Mouse (Mus musculus) CH12.LX (cell line): ENCODE data around the gene Napsa. TPM values are rescaled to one million over a fixed set of nuclear protein-coding genes. Genes with fewer than 3 reads are reported as not detected.

Experiments used
- DNase-seq: peaks from one replicate; pipeline ENCODE4 v3.0.0-alpha.2; 2013; ENCODE audit errors: extremely low read depth
- H3K27ac ChIP-seq: 2 replicates; pipeline ENCODE4 v1.5.1; 2012; ENCODE audit warnings: low read depth, mild to moderate bottlenecking, control low read depth, moderate library complexity; ENCODE audit not compliant: insufficient read depth
- H3K27me3 ChIP-seq: replicated peaks from 2 replicates; pipeline ENCODE3; 2012; ENCODE audit warnings: inconsistent platforms
- H3K36me3 ChIP-seq, 2 experiments: replicated peaks in 1 of 2; 2 replicates each; pipeline versions ENCODE3 to v1.6.1; 2012; ENCODE audit warnings: inconsistent platforms in 1 of 2, low read length in 1 of 2, mild to moderate bottlenecking in 1 of 2, mixed read lengths in 1 of 2, moderate library complexity in 1 of 2; ENCODE audit not compliant: control insufficient read depth in 1 of 2, insufficient read depth in 1 of 2
- H3K4me1 ChIP-seq, 2 experiments: 2 replicates each; pipeline ENCODE4 v1.6.1; 2012; ENCODE audit warnings: inconsistent platforms in 1 of 2, moderate library complexity in 1 of 2; ENCODE audit not compliant: insufficient read depth in 2 of 2, control insufficient read depth in 1 of 2
- H3K4me2 ChIP-seq: 2 replicates; pipeline ENCODE4 v1.6.1; 2012; ENCODE audit warnings: low read depth, mild to moderate bottlenecking, control low read depth; ENCODE audit not compliant: poor library complexity, insufficient read depth, severe bottlenecking
- H3K4me3 ChIP-seq, 3 experiments: fragments of 150-350 bp in 1 of 3; sonication (generic) in 1 of 3; replicated peaks in 1 of 3; 2 replicates each; pipeline versions ENCODE3 to v1.5.1; 2011 to 2012; ENCODE audit warnings: low read depth in 2 of 3, low read length in 2 of 3, mild to moderate bottlenecking in 2 of 3, moderate library complexity in 2 of 3, control low read depth in 1 of 3, improper control_type of control experiment in 1 of 3, inconsistent platforms in 1 of 3, mixed read lengths in 1 of 3; ENCODE audit not compliant: poor library complexity in 1 of 3
- H3K79me2 ChIP-seq: replicated peaks from 2 replicates; pipeline ENCODE4 v1.6.1; 2012; ENCODE audit warnings: mild to moderate bottlenecking, moderate library complexity; ENCODE audit not compliant: control insufficient read depth, poor library complexity, insufficient read depth, severe bottlenecking; ENCODE audit errors: extremely low read depth
- H3K9ac ChIP-seq: 2 replicates; pipeline ENCODE4 v1.6.1; 2012; ENCODE audit warnings: low read depth, mild to moderate bottlenecking, control low read depth, moderate library complexity; ENCODE audit not compliant: insufficient read depth
- H3K9me3 ChIP-seq: replicated peaks from 2 replicates; pipeline ENCODE3; 2012; ENCODE audit warnings: low read length, inconsistent platforms, mixed read lengths
- CTCF ChIP-seq, 2 experiments: IDR thresholded peaks in 1 of 2; conservative IDR thresholded peaks in 1 of 2; 2 replicates each; pipeline ENCODE4 v1.5.1; 2011 to 2012; ENCODE audit warnings: low read depth in 2 of 2, low read length in 2 of 2, improper control_type of control experiment in 1 of 2, inconsistent platforms in 1 of 2, mild to moderate bottlenecking in 1 of 2, moderate library complexity in 1 of 2
- ELF1 ChIP-seq: IDR thresholded peaks from 2 replicates; pipeline ENCODE4 v1.6.1; 2014; ENCODE audit warnings: low read depth, mild to moderate bottlenecking, inconsistent platforms, low read length, improper control_type of control experiment
- IRF4 ChIP-seq: IDR thresholded peaks from 2 replicates; pipeline ENCODE4 v1.6.1; 2014; ENCODE audit warnings: low read depth, mild to moderate bottlenecking, inconsistent platforms, low read length, improper control_type of control experiment
- JUND ChIP-seq: conservative IDR thresholded peaks from 2 replicates; pipeline ENCODE4 v1.6.1; 2011; ENCODE audit warnings: low read depth, low read length, improper control_type of control experiment
- MAFK ChIP-seq: IDR thresholded peaks from 2 replicates; pipeline ENCODE4 v1.6.1; 2011; ENCODE audit warnings: low read length, improper control_type of control experiment; ENCODE audit not compliant: insufficient replicate concordance
- MAX ChIP-seq: IDR thresholded peaks from 2 replicates; pipeline ENCODE4 v1.6.1; 2011; ENCODE audit warnings: low read length, improper control_type of control experiment
- NELFE ChIP-seq: IDR thresholded peaks from 2 replicates; pipeline ENCODE4 v1.6.1; 2011; ENCODE audit warnings: low read depth, low read length, improper control_type of control experiment
- NRF1 ChIP-seq: IDR thresholded peaks from 2 replicates; pipeline ENCODE4 v1.6.1; 2014; ENCODE audit warnings: low read depth, mild to moderate bottlenecking, inconsistent platforms, low read length, improper control_type of control experiment, moderate library complexity
- POLR2AphosphoS2 ChIP-seq: IDR thresholded peaks from 2 replicates; pipeline ENCODE4 v1.6.1; 2011; ENCODE audit warnings: low read depth, low read length, improper control_type of control experiment
- RCOR1 ChIP-seq: conservative IDR thresholded peaks from 2 replicates; pipeline ENCODE4 v1.6.1; 2012; ENCODE audit warnings: low read depth, mild to moderate bottlenecking, inconsistent platforms, low read length, improper control_type of control experiment
- SIN3A ChIP-seq: IDR thresholded peaks from 2 replicates; pipeline ENCODE4 v1.6.1; 2012; ENCODE audit warnings: low read length, improper control_type of control experiment, inconsistent platforms
- TBP ChIP-seq: conservative IDR thresholded peaks from 2 replicates; pipeline ENCODE4 v1.6.1; 2011; ENCODE audit warnings: low read depth, low read length, improper control_type of control experiment
- USF1 ChIP-seq: IDR thresholded peaks from 2 replicates; pipeline ENCODE4 v1.6.1; 2014; ENCODE audit warnings: low read depth, mild to moderate bottlenecking, inconsistent platforms, low read length, improper control_type of control experiment
- USF2 ChIP-seq: conservative IDR thresholded peaks from 2 replicates; pipeline ENCODE4 v1.6.1; 2011; ENCODE audit warnings: low read depth, low read length, improper control_type of control experiment
- ZC3H11A ChIP-seq: IDR thresholded peaks from 2 replicates; pipeline ENCODE4 v1.6.1; 2012; ENCODE audit warnings: low read depth, mild to moderate bottlenecking, inconsistent platforms, low read length, improper control_type of control experiment
- ZKSCAN1 ChIP-seq: IDR thresholded peaks from 2 replicates; pipeline ENCODE4 v1.6.1; 2012; ENCODE audit warnings: low read depth, inconsistent platforms, low read length, improper control_type of control experiment, borderline replicate concordance
- ZMIZ1 ChIP-seq: IDR thresholded peaks from 2 replicates; pipeline ENCODE4 v1.6.1; 2012; ENCODE audit warnings: low read depth, mild to moderate bottlenecking, inconsistent platforms, low read length, improper control_type of control experiment
- ZNF384 ChIP-seq: IDR thresholded peaks from 2 replicates; pipeline ENCODE4 v1.6.1; 2012; ENCODE audit warnings: low read depth, low read length, improper control_type of control experiment, inconsistent platforms
- dilution Hi-C: fragments of 300-500 bp; cut with MboI; formaldehyde crosslinking; loops from 2 replicates; pipeline ENCODE4 v1.14.3; 2020; ENCODE audit warnings: low sequenced_read_pairs; ENCODE audit not compliant: extremely low pct_unique_long_range_greater_than_20kb, extremely low pct_ligation_motif_present
- in situ Hi-C: fragments of 300-500 bp; cut with MboI; formaldehyde crosslinking; loops from 3 replicates; pipeline ENCODE4 v1.14.3; 2019; ENCODE audit warnings: low sequenced_read_pairs, low pct_ligation_motif_present, low pct_unique_long_range_greater_than_20kb, mixed read lengths
- polyA plus RNA-seq: library from polyadenylated mRNA; unstranded; fragments of >175 nt; gene quantifications from 2 replicates; pipeline ENCODE4 v1.2.1, GENCODE M21; 2012; ENCODE audit warnings: low read depth; ENCODE audit not compliant: insufficient read length
- total RNA-seq, 2 experiments: library from RNA; depleted of rRNA; stranded (reverse); fragments of 300-350 nt in 1 of 2; fragments of >200 nt in 1 of 2; gene quantifications; 2 replicates each; pipeline ENCODE4 v1.2.3; 2012 to 2014

Napsa gene
- total and polyA plus RNA-seq, 3 experiments, result 175 to 253 (median 194) TPM

DNA sequence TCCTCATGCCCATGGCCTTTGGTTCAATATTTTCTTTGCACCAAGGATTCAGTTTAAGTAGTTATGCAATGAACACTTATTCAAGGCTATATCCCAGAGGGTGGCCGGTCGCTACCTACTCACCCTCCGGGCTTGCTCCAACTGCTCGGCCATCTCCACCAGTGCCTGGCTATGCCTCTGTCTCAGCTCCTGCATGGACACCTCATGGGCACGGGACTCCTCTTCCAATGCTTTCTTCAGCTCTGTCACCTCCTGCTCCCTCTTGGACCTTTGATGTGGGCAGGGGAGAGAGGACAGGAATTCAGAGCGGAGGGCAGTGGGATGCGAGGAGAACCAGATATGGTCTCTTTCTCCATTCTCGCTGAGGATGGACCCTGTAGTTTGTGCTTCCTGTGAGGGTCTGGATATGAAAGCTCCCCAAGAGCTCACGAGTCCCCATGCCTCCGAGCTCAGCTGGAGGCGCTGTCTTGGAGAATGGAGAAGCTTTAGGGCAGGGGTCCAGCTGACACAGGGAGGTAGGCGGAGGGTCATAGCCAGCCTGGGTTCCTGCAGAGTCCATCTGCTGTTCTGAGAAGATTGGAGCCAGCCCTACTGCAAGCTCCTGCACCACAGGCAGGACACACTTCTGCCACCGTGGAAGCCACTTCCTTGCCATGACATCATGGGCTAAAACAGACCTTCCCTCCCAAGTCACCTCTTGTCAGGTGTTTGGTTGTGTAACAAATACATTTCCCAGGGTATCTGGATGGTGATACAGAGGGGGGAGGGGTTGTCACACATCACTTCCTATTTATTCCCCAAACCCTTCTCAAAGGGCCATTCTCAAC, 53.3 kb downstream of the Napsa start:
- Histone ChIP-seq H3K9me3 (peaks cover 8% of the 10 kb centered on the region), H3K4me3 (no peak overlapping the region), H3K36me3 (no peaks in the 10 kb centered on the region), H3K4me1 (peaks cover 8 to 15% of the 10 kb centered on the region in 2 experiments), H3K79me2 (no peaks in the 10 kb centered on the region), H3K27me3 (peaks cover 9% of the 10 kb centered on the region), H3K9ac (no peak overlapping the region), H3K4me2 (no peak overlapping the region), H3K27ac (no peak overlapping the region)
- dilution Hi-C loops (no loop called here), in situ Hi-C loops (no loop called here)
- TF ChIP-seq ZMIZ1 (no peak), TBP (no peak), ZKSCAN1 (no peak), IRF4 (no peak), ELF1 (no peak), MAX (no peak), ZC3H11A (no peak), SIN3A (no peak), ZNF384 (no peak), JUND (no peak), USF1 (no peak), NRF1 (no peak), MAFK (no peak), USF2 (no peak), RCOR1 (no peak), NELFE (no peak)
- DNase-seq, result no peak

DNA sequence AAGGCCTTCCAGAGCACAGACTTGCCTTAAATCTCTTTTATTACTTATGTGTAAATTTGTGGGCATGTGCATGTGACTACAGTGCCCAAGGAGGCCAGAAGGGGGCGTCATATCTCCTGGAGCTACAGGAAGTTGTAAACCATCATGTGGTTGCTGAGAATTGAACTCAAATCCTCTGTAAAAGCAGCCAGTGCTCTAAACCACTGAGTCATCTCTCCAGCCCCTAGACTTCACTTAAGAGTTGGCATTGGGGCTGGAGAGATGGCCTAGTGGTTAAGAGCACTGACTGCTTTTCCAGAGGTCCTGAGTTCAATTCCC, 53.8 kb downstream of the Napsa start:
- Histone ChIP-seq H3K4me3 (no peak overlapping the region), H3K9ac (no peak overlapping the region), H3K79me2 (no peaks in the 10 kb centered on the region), H3K27me3 (peaks cover 9% of the 10 kb centered on the region), H3K4me1 (peaks cover 11 to 17% of the 10 kb centered on the region in 2 experiments), H3K36me3 (no peaks in the 10 kb centered on the region), H3K27ac (no peak overlapping the region), H3K9me3 (peaks cover 8% of the 10 kb centered on the region)
- DNase-seq, result no peak
- in situ Hi-C loops, result no loop called here
- no peak for TF ChIP-seq POLR2AphosphoS2
- no peak for TF ChIP-seq NRF1
- no peak for TF ChIP-seq ZKSCAN1
- peak in 1 of 2 experiments; percentile 29; a peak in 2 of 4 replicates for TF ChIP-seq CTCF (conservative IDR thresholded peaks at IDR 0.05 in 1 of 2, IDR thresholded peaks at IDR 0.05 in 1 of 2; ENCODE audit: low read depth in 2 of 2, low read length in 2 of 2)
- TF ChIP-seq, all 38 proteins: peak for 1
- dilution Hi-C loops, result no loop called here
- H3K4me2 ChIP-seq, result no peak overlapping the region
